Mouse (Mus musculus) forelimb bud, embryonic 11.5 days (tissue): ENCODE data around the gene Dguok.

Source experiments
- DNase-seq: peaks from one replicate; pipeline ENCODE4 v3.0.0-alpha.2; 2012; ENCODE audit warnings: low read depth, low spot score

Dguok gene

DNA sequence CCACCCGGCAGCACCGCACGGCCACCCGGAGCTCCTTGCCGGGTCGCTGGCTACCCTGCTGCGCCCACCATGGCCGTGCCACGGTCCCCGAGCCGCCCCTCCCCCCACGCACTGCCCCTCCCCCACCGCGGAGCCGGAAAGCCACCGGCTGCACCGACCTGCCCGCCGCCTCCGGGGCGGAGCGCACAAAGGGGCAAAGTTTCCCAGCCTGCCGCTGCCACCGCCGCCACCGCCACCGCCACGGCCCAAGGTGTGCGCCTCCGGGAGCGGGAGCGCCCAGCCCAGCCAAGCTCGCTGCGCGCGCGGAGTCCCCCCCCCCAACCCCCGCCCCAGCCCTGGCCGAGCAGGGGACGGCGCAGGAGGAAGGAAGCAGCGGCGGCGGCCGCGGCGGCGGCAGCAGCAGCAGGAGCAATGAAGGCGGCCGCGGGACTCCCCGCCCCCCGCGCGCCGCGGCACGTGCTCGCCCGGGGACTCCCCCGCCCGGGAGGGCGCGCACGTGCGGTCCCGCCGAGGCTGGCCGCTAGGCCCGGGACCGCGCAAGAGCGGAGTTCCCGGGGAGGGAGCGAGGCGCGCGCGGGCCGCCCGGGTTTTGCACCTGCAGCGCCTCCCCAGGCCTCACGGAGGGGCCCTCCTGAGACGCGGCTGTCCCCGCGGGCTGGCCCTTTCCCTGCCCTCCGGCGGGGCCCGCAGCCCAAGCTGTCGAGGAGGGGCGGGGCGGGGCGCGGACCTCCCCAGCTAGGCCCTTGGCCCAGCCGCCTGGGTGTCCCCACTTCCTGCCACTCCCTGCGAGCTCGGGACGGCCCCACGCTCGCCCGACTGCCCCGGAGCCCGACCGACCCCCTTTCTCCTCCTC is 50.4 kb downstream of the Dguok start:
- peak; percentile 57 for DNase-seq

- DNase-seq = no peak
Observed at GRCm38 (mm10) chr6:83455328-83456130, 51.2 kb downstream of the Dguok start.

DNA sequence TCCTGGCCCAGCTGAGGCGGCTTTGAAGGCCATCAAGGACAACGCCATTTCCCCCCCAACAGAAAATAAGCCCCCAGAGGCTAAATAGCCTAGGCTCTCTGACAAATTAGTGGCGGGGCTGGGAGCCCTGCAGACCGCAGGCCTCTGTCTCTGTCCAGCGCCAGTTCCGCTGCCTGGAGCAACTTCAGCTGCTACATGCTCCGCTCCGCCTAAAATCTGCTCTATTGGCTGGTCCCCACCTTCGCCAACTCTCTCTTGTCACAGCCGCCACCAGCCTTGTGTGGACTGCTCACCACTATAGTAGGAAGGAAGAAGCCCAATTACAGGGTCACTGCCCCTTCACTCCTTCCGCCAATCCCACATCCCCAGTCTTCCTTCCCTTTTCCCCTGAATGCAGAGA is 53.1 kb downstream of the Dguok start:
- no peak for DNase-seq

GRCm38 (mm10) chr6:83450451-83451303 is 56.1 kb downstream of the Dguok start:
- DNase-seq = no peak

GRCm38 (mm10) chr6:83449440-83449839 is 57.3 kb downstream of the Dguok start:
- DNase-seq = no peak

DNA sequence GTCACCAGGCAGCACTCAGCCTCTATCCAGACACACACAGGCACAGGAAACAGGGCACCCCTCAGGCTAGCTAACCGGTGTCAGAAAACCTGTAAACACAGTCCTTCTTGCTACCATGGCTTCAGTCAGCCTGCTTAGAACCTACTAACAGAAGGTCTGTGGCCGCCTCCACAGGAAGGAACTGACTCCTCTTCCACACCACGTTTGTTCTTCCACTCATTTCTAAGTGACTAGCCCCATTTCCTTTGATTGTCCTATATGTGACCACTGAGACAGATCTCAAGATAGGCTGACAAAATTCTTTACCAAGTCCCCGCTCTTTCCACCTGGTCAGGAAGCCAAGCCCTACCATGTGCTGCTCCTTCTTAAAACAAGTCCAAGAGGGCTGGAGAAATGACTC is 57.9 kb downstream of the Dguok start:
- DNase-seq = no peak

DNA sequence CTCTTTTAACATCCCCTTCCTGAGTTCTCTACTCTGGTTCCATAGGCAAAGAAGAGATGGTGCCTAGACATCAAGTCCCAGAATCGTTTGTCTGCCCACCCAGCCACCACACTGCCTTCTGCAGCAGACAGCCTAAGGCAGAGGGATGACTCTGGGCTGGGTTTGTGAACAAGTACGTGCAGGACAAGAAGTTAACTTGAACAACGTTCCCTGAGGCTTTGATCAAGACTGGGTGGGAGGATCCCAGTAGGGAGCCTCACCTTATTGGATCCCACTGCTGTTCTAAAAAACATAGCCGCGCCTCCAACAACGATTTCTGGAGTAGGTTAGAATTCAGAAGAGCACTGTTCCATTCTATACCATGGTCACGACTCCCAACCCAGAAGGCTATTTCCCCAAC is 59.7 kb downstream of the Dguok start:
- no peak for DNase-seq

DNA sequence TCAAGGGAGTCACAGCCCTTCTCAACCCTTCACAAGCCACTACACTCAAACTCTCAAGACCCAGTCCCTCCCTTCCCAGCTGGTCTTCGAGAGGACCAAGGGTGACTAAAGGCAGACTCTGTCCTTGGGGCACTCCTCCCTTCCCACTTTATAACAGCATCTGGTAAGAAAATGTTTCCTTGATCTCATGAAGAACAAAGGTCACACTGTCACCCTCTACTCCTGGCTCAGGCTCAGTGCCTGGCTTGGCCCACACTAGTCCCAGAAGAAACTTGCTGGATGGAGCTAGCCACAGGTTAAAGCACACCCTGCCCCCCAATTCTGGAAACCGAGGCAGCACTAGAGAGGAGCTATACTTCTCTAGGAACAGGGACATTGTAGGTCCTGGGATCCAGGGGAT is 61.0 kb downstream of the Dguok start:
- no peak for DNase-seq

DNA sequence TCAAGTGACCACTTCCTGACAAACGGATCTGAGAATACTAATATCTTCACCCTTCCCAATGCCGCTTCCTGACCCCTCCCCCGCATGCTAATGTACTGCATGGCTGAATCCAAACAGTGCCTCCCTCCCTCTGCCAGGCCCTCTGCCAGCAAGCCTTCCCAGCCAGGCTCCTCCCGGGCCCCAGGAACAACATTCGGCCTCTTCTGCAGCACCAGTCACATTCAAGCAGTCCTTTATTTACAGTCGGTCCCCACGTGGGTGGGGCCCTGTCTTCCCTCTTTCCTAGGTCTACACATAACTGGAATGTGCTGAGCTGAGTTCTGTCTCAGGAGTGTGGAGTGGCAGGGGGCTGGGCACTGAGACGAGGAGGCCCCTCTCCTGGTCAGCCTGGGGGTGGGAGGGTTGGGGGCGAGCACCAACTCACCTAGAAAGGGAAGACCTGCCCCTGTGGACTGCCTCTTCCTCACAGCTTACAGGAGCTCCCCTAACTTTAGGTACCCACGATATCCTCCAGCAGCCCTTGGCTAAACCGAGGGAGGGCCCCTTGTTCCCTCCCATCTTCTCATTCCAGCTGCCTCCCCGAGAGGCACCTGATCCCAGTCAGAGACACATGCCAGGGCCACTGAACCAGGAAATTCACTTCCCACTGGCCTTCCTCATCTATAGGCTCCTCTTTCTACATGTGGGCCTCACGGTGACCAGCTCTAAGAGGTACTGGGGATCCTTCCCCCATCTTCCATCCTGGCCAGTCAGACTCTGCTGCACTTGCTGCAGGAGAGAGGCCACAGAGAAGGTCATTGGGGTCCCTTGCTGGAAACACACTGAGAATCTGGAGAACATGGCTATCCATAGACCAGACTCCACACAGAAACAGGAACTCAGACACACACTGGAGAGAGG is 63.1 kb downstream of the Dguok start:
- DNase-seq = no peak

- no peak for DNase-seq
Observed at GRCm38 (mm10) chr6:83442639-83443038, 64.1 kb downstream of the Dguok start.

GRCm38 (mm10) chr6:83441259-83442061 is 65.3 kb downstream of the Dguok start:
- peak; percentile 69 for DNase-seq

- peak; percentile 49 for DNase-seq
Observed at GRCm38 (mm10) chr6:83440510-83441258, 66.1 kb downstream of the Dguok start.

GRCm38 (mm10) chr6:83440197-83440509 is 66.6 kb downstream of the Dguok start:
- DNase-seq = no peak

- no peak for DNase-seq
Observed at GRCm38 (mm10) chr6:83439781-83440180, 67.0 kb downstream of the Dguok start.

- DNase-seq = no peak
Observed at GRCm38 (mm10) chr6:83439119-83439767, 67.5 kb downstream of the Dguok start.

- no peak for DNase-seq
Observed at GRCm38 (mm10) chr6:83438584-83438983, 68.2 kb downstream of the Dguok start.

DNA sequence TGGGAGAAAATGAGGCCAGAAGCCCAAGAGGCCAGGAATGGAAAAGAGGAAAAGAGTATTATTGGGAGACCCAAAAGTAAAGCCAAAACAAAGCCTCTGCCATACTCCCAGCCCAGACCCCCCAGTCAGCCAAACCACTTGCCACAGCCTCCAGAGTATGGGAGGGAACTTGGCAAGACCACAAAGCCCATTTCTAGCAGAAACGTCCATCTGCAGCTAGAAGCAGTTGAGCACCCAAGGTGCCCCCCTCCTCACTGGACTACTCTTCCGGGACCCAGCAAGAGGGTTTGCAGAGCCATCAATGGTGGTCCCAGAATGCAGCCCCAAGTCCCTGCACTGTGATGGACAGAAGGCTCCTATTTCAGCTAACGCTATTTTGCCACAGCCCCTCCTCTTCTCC is 69.0 kb downstream of the Dguok start:
- DNase-seq = no peak

DNA sequence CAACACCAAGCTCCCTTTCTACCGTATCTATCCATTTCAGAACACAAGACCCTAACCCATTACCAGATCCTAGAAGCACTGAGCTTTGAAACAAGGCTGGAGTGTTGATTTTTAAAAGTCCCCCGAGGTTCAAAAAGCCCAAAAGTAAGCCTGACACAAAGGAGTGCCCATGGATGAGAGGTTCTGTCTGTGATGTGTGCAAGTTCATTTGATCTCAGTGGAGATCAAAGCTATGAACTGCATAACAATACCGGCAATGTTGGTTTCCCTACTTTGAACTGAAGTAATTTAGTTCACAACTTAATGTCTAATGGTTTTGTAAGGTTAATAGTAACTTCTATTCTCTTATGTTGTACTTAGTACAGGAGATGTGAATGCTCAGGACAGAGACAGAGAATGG is 69.5 kb downstream of the Dguok start:
- DNase-seq = no peak

DNA sequence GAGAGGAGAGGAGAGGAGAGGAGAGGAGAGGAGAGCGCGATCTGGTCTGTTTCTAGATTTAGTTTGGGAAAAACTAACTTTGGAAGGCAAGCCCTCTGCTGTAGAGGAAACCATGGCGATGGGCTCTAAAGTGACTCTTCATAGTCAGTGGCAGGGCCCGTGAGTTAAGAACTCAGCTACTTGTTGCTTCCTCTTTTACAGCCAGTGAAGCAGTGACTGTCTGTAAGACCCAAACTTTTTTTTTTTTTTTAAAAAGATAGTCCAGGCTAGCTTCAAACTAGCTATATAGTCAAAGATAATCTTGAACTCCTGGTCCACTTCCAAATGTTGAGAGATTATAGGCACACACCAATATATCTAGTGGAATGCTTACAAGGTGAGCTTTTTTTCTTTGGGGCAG is 70.2 kb downstream of the Dguok start:
- DNase-seq = no peak
